Mouse (Mus musculus) MEL (cell line): ENCODE data around the gene Bbs9. TPM values are rescaled to one million over a fixed set of nuclear protein-coding genes. Genes with fewer than 3 reads are reported as not detected.

Source experiments
- DNase-seq: peaks from one replicate; pipeline ENCODE4 v3.0.0; 2011; ENCODE audit warnings: low read depth, low spot score
- H3K27ac ChIP-seq: 2 replicates; pipeline ENCODE4 v1.5.1; 2012; ENCODE audit warnings: low read depth, mild to moderate bottlenecking, control low read depth, low read length, moderate library complexity; ENCODE audit not compliant: control insufficient read depth
- H3K27me3 ChIP-seq, 2 experiments: fragments of 150-350 bp in 1 of 2; sonication (generic) in 1 of 2; 2 replicates each; pipeline ENCODE4 v1.6.1; 2012; ENCODE audit warnings: low read length in 2 of 2, mild to moderate bottlenecking in 2 of 2, improper control_type of control experiment in 1 of 2, moderate library complexity in 1 of 2; ENCODE audit not compliant: insufficient read depth in 2 of 2, control insufficient read depth in 1 of 2
- H3K36me3 ChIP-seq, 2 experiments: 2 replicates each; pipeline ENCODE4 v1.6.1; 2012 to 2014; ENCODE audit warnings: low read length in 2 of 2, improper control_type of control experiment in 1 of 2, inconsistent platforms in 1 of 2, mild to moderate bottlenecking in 1 of 2; ENCODE audit not compliant: insufficient read depth in 2 of 2, control insufficient read depth in 1 of 2
- H3K4me1 ChIP-seq, 2 experiments: fragments of 150-350 bp in 1 of 2; sonication (generic) in 1 of 2; 2 replicates each; pipeline ENCODE4 v1.6.1; 2012; ENCODE audit warnings: low read length in 2 of 2, improper control_type of control experiment in 1 of 2, mild to moderate bottlenecking in 1 of 2; ENCODE audit not compliant: insufficient read depth in 2 of 2, control insufficient read depth in 1 of 2
- H3K4me3 ChIP-seq, 2 experiments: fragments of 150-350 bp in 1 of 2; sonication (generic) in 1 of 2; 2 replicates each; pipeline ENCODE4 v1.5.1; 2012; ENCODE audit warnings: low read depth in 2 of 2, low read length in 2 of 2, mild to moderate bottlenecking in 2 of 2, moderate library complexity in 2 of 2, control low read depth in 1 of 2, improper control_type of control experiment in 1 of 2; ENCODE audit not compliant: control insufficient read depth in 1 of 2, insufficient read depth in 1 of 2
- H3K79me2 ChIP-seq: 2 replicates; pipeline ENCODE4 v1.6.1; 2012; ENCODE audit warnings: mild to moderate bottlenecking, low read length, moderate library complexity; ENCODE audit not compliant: control insufficient read depth, poor library complexity, insufficient read depth
- H3K9ac ChIP-seq: 2 replicates; pipeline ENCODE4 v1.6.1; 2012; ENCODE audit warnings: low read depth, mild to moderate bottlenecking, control low read depth, low read length, moderate library complexity; ENCODE audit not compliant: control insufficient read depth, poor library complexity, severe bottlenecking
- H3K9me3 ChIP-seq: fragments of 150-350 bp; sonication (generic); replicated peaks from 2 replicates; pipeline ENCODE4 v1.6.1; 2012; ENCODE audit warnings: mild to moderate bottlenecking, low read length, improper control_type of control experiment, moderate library complexity; ENCODE audit not compliant: insufficient read depth
- CHD2 ChIP-seq: IDR thresholded peaks from 2 replicates; pipeline ENCODE4 v1.6.1; 2011; ENCODE audit warnings: low read length, improper control_type of control experiment
- CTCF ChIP-seq, 3 experiments: IDR thresholded peaks in 2 of 3; conservative IDR thresholded peaks in 1 of 3; 2 replicates each; pipeline ENCODE4 v1.5.1; 2011 to 2012; ENCODE audit warnings: low read length in 3 of 3, low read depth in 2 of 3, mild to moderate bottlenecking in 2 of 3, improper control_type of control experiment in 1 of 3, inconsistent platforms in 1 of 3, mixed read lengths in 1 of 3, moderate library complexity in 1 of 3; ENCODE audit not compliant: control insufficient read depth in 1 of 3, insufficient read depth in 1 of 3, poor library complexity in 1 of 3, severe bottlenecking in 1 of 3
- E2F4 ChIP-seq: IDR thresholded peaks from 2 replicates; pipeline ENCODE4 v1.6.1; 2011; ENCODE audit warnings: low read depth, low read length, improper control_type of control experiment, borderline replicate concordance
- EP300 ChIP-seq, 2 experiments: IDR thresholded peaks; 2 replicates each; pipeline ENCODE4 v1.6.1; 2011; ENCODE audit warnings: improper control_type of control experiment in 2 of 2, low read length in 2 of 2, low read depth in 1 of 2, mild to moderate bottlenecking in 1 of 2
- ETS1 ChIP-seq: IDR thresholded peaks from 2 replicates; pipeline ENCODE4 v1.6.1; 2012; ENCODE audit warnings: low read depth, mild to moderate bottlenecking, inconsistent platforms, low read length, improper control_type of control experiment, moderate library complexity
- GATA1 ChIP-seq: IDR thresholded peaks from 2 replicates; pipeline ENCODE4 v1.6.1; 2011; ENCODE audit warnings: low read depth, low read length, improper control_type of control experiment
- HCFC1 ChIP-seq: IDR thresholded peaks from 2 replicates; pipeline ENCODE4 v1.6.1; 2012; ENCODE audit warnings: low read depth, mild to moderate bottlenecking, inconsistent platforms, low read length, improper control_type of control experiment, moderate library complexity
- JUND ChIP-seq: IDR thresholded peaks from 2 replicates; pipeline ENCODE4 v1.6.1; 2011; ENCODE audit warnings: low read depth, mild to moderate bottlenecking, improper control_type of control experiment, low read length
- MAFK ChIP-seq: IDR thresholded peaks from 2 replicates; pipeline ENCODE4 v1.6.1; 2011; ENCODE audit warnings: low read depth, mild to moderate bottlenecking, low read length, improper control_type of control experiment, borderline replicate concordance
- MAZ ChIP-seq: IDR thresholded peaks from 2 replicates; pipeline ENCODE4 v1.6.1; 2012; ENCODE audit warnings: low read depth, mild to moderate bottlenecking, inconsistent platforms, low read length, improper control_type of control experiment
- MXI1 ChIP-seq: IDR thresholded peaks from 2 replicates; pipeline ENCODE4 v1.6.1; 2011; ENCODE audit warnings: mild to moderate bottlenecking, low read depth, low read length, improper control_type of control experiment
- MYB ChIP-seq: IDR thresholded peaks from 2 replicates; pipeline ENCODE4 v1.6.1; 2011; ENCODE audit warnings: mild to moderate bottlenecking, low read depth, low read length, improper control_type of control experiment
- POLR2A ChIP-seq, 2 experiments: IDR thresholded peaks; 2 replicates each; pipeline ENCODE4 v1.6.1; 2011 to 2012; ENCODE audit warnings: low read length in 2 of 2, mild to moderate bottlenecking in 2 of 2, control low read depth in 1 of 2, improper control_type of control experiment in 1 of 2, low read depth in 1 of 2, moderate library complexity in 1 of 2; ENCODE audit not compliant: control insufficient read depth in 1 of 2, insufficient read depth in 1 of 2, poor library complexity in 1 of 2
- POLR2AphosphoS5 ChIP-seq: IDR thresholded peaks from 2 replicates; pipeline ENCODE4 v1.6.1; 2012; ENCODE audit warnings: low read depth, borderline replicate concordance, mild to moderate bottlenecking, inconsistent platforms, low read length, moderate library complexity, mixed read lengths
- RAD21 ChIP-seq: IDR thresholded peaks from 2 replicates; pipeline ENCODE4 v1.6.1; 2011; ENCODE audit warnings: mild to moderate bottlenecking, low read depth, low read length, improper control_type of control experiment
- SIN3A ChIP-seq: IDR thresholded peaks from 2 replicates; pipeline ENCODE4 v1.6.1; 2012; ENCODE audit warnings: low read length, improper control_type of control experiment, inconsistent platforms
- TAL1 ChIP-seq: IDR thresholded peaks from 2 replicates; pipeline ENCODE4 v1.6.1; 2012; ENCODE audit warnings: mild to moderate bottlenecking, inconsistent platforms, low read length, moderate library complexity, mixed read lengths
- TCF12 ChIP-seq: IDR thresholded peaks from 2 replicates; pipeline ENCODE4 v1.6.1; 2014; ENCODE audit warnings: low read depth, mild to moderate bottlenecking, inconsistent platforms, low read length, improper control_type of control experiment, moderate library complexity
- ZMIZ1 ChIP-seq: IDR thresholded peaks from 2 replicates; pipeline ENCODE4 v1.6.1; 2012; ENCODE audit warnings: low read depth, mild to moderate bottlenecking, inconsistent platforms, low read length, improper control_type of control experiment, moderate library complexity
- polyA plus RNA-seq, 2 experiments: library from polyadenylated mRNA; stranded (reverse) in 1 of 2; unstranded in 1 of 2; fragments of >175 nt in 1 of 2; fragments of >200 nt in 1 of 2; gene quantifications; 2 replicates each; pipeline versions ENCODE4 v1.2.1 to v1.2.4; 2012; ENCODE audit warnings: low replicate concordance in 2 of 2, low read depth in 1 of 2; ENCODE audit not compliant: insufficient read length in 2 of 2, insufficient read depth in 1 of 2, missing spikeins in 1 of 2
- total RNA-seq: library from RNA; depleted of rRNA; stranded (reverse); fragments of 300-350 nt; gene quantifications from 2 replicates; pipeline ENCODE4 v1.2.3, GENCODE M21; 2012

Bbs9 gene
- total and polyA plus RNA-seq, 3 experiments: 18.5 to 19.5 TPM; not detected in 1

GRCm38 (mm10) chr9:22758487-22758886 is 283.0 kb downstream of the Bbs9 start (continued):
- TF ChIP-seq ZMIZ1 (no peak), ETS1 (no peak), GATA1 (no peak)
- TF ChIP-seq, all 39 proteins: peak for 0

- no peak for TF ChIP-seq EP300 (IDR thresholded peaks at IDR 0.05; ENCODE audit: low read depth in 1 of 2, low read length in 2 of 2)
- no peak for TF ChIP-seq MAZ
- no peak for TF ChIP-seq TAL1
- TF ChIP-seq MXI1: no peak
- no peak for TF ChIP-seq TCF12
- TF ChIP-seq JUND: no peak
- TF ChIP-seq, all 39 proteins: peak for 0
- no peaks in the 10 kb centered on the region for H3K79me2 ChIP-seq
- H3K9me3 ChIP-seq: no peaks in the 10 kb centered on the region
- H3K27me3 ChIP-seq: no peaks in the 10 kb centered on the region
- no peak overlapping the region for H3K9ac ChIP-seq
- no peak overlapping the region for H3K4me3 ChIP-seq
- DNase-seq: no peak
- no peak overlapping the region for H3K27ac ChIP-seq
- peaks cover 0 to 3% of the 10 kb centered on the region in 2 experiments; a peak in 1 of 4 replicates for H3K36me3 ChIP-seq
- peaks cover 3% of the 10 kb centered on the region in 2 experiments; a peak in 3 of 4 replicates for H3K4me1 ChIP-seq
Observed at GRCm38 (mm10) chr9:22759241-22759640, 283.7 kb downstream of the Bbs9 start.

GRCm38 (mm10) chr9:22760376-22760775 is 284.9 kb downstream of the Bbs9 start:
- H3K9ac ChIP-seq: no peak overlapping the region
- no peaks in the 10 kb centered on the region for H3K79me2 ChIP-seq
- no peaks in the 10 kb centered on the region for H3K9me3 ChIP-seq
- no peaks in the 10 kb centered on the region for H3K27me3 ChIP-seq
- no peak overlapping the region for H3K27ac ChIP-seq
- H3K4me3 ChIP-seq: no peak overlapping the region
- DNase-seq: no peak
- TF ChIP-seq SIN3A (no peak), CHD2 (no peak), MYB (no peak), CTCF (IDR thresholded peaks at IDR 0.05 in 2 of 3, conservative IDR thresholded peaks at IDR 0.05 in 1 of 3; ENCODE audit: control insufficient read depth in 1 of 3, insufficient read depth in 1 of 3, low read depth in 2 of 3, low read length in 3 of 3, poor library complexity in 1 of 3, severe bottlenecking in 1 of 3) (no peak), EP300 (IDR thresholded peaks at IDR 0.05; ENCODE audit: low read depth in 1 of 2, low read length in 2 of 2) (no peak), POLR2A (IDR thresholded peaks at IDR 0.05; ENCODE audit: control insufficient read depth in 1 of 2, insufficient read depth in 1 of 2, low read depth in 1 of 2, low read length in 2 of 2, poor library complexity in 1 of 2) (no peak), MAFK (no peak), RAD21 (no peak), ZMIZ1 (no peak), MAZ (no peak), E2F4 (no peak), TCF12 (no peak), POLR2AphosphoS5 (no peak), HCFC1 (no peak)
- H3K4me1 ChIP-seq: peaks cover 3% of the 10 kb centered on the region in 2 experiments; a peak in 3 of 4 replicates
- peaks cover 0 to 3% of the 10 kb centered on the region in 2 experiments; a peak in 1 of 4 replicates for H3K36me3 ChIP-seq
